Mouse (Mus musculus): ENCODE measurements at regions not wholly inside any gene's neighbourhood (a gene's known extent, or its start where the extent isn't known, plus 50 kb on each side); places are given as distances from the start of the nearest gene placed in this dataset.

DNA sequence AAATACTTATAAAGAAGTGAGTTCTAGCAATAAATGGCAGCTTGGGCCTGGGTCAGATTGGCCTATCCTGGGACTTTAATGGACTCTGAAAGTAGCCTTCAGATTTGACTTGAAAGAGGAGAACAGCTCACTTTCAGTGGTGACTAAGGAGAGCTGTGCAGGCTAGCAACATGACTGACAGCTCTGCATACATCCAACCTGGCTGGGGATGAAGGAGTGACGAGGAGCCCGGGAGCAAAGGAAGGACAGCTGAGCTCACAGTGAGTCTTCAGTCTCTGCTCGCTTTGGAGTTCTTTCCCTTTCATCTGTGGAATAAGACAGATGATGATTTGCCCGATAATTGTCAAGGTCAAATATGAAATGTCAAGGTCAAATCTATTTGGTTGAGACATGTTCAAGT is 172.7 kb upstream of the Klf4 start:
- DNase-seq (ENCODE audit: extremely low spot score, low spot score): no peak

DNA sequence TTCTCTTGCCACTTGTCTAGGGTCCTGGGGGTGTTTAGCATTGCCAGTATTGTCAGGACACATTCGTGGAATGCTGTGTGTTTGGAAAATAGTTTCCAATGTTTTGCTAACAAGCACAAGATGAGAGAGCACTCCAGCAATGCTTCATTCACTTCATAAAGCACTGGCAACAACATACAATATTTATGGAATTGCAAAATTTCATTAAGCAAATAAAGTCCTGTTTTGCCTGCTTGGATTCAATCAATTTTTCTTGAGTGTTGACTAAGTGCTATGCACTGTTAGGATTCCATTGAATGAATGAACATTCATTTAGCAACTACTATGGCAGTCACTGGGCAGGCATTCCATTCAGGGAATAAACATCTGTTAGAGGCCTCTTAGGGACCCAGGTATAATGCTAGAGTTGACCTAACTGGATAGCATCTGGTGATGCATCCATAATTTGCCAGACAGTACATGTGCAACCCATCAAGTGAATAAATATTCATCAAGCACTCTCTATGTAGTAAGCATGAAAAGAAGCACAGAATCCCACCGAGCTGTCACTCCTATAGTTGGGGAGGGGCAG is 171.2 kb upstream of the Klf4 start:
- DNase-seq (ENCODE audit: extremely low spot score, low spot score): no peak

DNA sequence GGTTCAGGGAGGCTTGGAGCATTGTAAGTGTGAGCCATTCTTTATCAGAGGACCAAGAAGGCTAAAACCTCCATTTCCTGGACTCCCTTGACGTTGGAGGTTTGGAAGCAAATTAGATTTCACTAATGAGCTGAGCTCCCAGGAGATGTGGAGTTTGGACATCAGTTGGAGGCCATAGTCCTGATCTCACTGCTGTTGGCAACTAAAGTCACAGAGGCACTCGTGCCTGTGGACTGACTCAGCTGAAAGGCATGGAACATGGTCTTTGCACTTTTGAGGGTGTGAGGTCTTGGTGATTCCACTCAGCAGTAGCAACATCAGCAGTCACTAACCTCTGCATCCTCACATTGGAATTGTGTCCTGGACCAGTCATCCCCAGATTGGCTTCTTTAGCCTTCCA is 169.1 kb upstream of the Klf4 start:
- no peak for DNase-seq (ENCODE audit: extremely low spot score, low spot score)

DNA sequence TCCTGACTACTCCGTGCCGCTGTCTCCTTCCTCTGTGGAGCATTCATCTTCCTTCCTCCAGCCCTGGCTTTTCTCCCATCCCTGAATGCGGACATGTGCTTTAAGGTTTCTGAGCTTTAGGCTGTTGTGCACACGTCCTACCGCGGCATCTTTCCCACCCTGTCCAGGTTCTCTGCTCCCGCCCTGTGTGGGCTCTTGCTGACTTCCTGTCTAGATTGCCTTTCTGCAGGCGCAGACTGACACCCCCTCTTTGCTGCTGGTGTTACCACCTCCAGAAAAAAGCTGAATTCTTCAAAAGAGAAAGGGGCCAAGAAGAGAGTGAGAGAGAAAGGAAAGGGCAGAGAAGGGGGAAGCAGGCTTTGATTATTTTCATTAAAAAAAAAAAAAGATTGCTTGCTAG is 167.7 kb upstream of the Klf4 start:
- DNase-seq (ENCODE audit: extremely low spot score, low spot score): no peak

DNA sequence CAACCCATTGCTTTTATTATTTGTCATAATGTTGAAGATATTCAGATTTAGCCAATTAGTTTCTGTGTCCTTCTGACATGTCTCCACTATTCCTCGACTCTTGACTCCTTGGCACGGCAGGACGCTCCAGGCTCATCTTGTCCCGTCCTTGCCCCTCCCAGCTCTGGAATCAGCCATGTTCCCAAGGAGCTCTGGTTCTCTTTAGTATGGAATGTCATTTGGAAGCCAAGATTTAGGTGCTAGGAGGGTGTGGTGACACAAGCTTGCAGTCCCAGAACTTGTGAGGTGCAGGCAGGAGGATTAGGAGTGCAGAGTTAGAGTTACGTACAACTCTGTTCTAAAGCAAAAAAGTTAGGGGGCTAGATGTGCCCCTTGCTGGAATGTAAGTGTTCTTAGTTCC is 166.9 kb upstream of the Klf4 start:
- DNase-seq (ENCODE audit: extremely low spot score, low spot score): no peak

GRCm38 (mm10) chr4:55697108-55697507 is 164.8 kb upstream of the Klf4 start:
- DNase-seq (ENCODE audit: extremely low spot score, low spot score): no peak

GRCm38 (mm10) chr4:55696428-55696827 is 164.2 kb upstream of the Klf4 start:
- no peak for DNase-seq (ENCODE audit: extremely low spot score, low spot score)

GRCm38 (mm10) chr4:55695246-55695645 is 163.0 kb upstream of the Klf4 start:
- DNase-seq (ENCODE audit: extremely low spot score, low spot score): no peak

DNA sequence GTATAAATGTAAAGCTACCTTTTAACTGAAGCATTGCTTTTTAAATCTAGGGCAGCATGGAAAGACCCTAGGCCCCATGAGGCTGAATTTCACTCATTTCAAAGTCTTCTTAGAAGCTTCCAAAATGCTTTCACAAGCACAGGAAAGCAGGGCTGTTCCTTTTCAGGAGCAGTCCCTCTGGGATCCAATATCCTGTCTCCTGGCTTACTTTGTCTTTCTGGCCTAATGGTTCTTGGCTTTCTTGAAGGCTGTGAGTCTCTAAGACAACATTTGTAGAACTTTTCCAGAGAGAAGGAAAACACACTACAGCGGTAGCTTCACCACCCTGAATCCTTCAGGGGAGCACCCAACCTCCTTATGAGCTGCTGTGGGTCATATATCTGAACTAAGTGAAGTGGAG is 157.2 kb upstream of the Klf4 start:
- DNase-seq (ENCODE audit: extremely low spot score, low spot score): no peak

- DNase-seq (ENCODE audit: extremely low spot score, low spot score): no peak
Observed at GRCm38 (mm10) chr4:55686771-55687170, 154.5 kb upstream of the Klf4 start.

- DNase-seq (ENCODE audit: extremely low spot score, low spot score): no peak
Observed at GRCm38 (mm10) chr4:55672288-55672687, 140.0 kb upstream of the Klf4 start.

- DNase-seq (ENCODE audit: extremely low spot score, low spot score): no peak
Observed at GRCm38 (mm10) chr4:55670258-55670657, 138.0 kb upstream of the Klf4 start.

- no peak for DNase-seq (ENCODE audit: extremely low spot score, low spot score)
Observed at GRCm38 (mm10) chr4:55664822-55665221, 132.6 kb upstream of the Klf4 start.

DNA sequence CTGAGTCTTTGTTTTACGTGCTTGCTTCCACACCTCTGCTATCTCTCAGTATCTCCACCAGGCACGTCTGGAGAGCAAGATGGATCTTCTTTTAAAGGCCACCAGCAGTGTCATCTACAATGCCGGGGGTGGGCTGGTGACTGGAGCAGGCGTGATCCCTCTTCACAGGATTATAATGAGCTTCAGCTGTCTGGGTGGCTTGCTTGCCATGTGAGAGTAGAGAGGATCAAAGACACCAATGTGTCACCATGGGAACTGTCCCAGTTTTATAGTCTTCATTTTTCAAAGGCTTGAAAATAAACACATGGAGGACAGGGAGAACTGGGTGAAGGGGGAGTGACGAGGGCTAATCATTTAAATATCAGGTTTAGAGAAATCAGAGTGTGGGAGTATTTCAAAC is 131.6 kb upstream of the Klf4 start:
- DNase-seq (ENCODE audit: extremely low spot score, low spot score): no peak

DNA sequence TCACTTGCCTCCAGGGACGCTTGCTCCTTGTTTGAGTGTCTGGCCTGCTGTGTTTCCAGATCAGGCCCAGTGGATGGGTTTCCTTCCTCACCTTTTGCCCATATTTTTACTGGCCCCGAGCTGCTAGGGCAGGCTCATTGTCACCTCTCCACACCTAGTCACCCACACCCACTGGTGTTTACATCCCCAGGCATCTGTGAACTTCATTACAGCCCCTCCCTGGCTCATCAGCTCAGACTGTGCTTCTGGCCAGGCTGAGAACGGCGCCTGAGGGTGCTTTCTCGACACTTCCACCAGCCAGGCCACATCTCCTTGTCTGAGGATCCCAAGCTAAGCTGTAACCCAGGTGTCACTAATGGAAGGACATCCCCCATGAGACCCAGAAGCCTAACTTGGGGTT is 129.8 kb upstream of the Klf4 start:
- no peak for DNase-seq (ENCODE audit: extremely low spot score, low spot score)

- DNase-seq (ENCODE audit: extremely low spot score, low spot score): no peak
Observed at GRCm38 (mm10) chr4:55658904-55659303, 126.6 kb upstream of the Klf4 start.

- DNase-seq (ENCODE audit: extremely low spot score, low spot score): no peak
Observed at GRCm38 (mm10) chr4:55655329-55655728, 123.1 kb upstream of the Klf4 start.

GRCm38 (mm10) chr4:55652628-55653027 is 120.4 kb upstream of the Klf4 start:
- DNase-seq (ENCODE audit: extremely low spot score, low spot score): no peak

GRCm38 (mm10) chr4:55651811-55652410 is 119.6 kb upstream of the Klf4 start:
- DNase-seq (ENCODE audit: extremely low spot score, low spot score): peak; percentile 27

- peak; percentile 76 for DNase-seq (ENCODE audit: extremely low spot score, low spot score)
Observed at GRCm38 (mm10) chr4:55651051-55651763, 118.9 kb upstream of the Klf4 start.

DNA sequence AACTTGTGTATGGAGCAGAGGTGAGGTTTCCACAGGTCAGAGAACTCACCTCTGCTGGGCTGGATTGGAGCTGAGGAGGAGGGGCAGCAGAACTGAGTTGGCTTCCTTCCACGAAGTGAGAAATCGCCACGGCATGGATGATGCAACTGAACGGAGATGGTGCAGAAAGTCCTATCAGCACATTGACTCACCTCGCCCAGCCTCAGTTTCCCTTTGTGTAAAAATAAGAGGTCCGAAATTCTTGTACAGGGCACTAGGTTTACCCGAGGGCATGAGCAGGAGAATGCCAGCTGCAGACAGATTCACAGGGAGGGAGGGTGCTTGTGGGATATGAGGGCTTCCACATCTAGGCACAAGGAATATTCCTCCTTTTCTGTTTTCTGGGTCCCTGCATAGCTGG is 117.9 kb upstream of the Klf4 start:
- DNase-seq (ENCODE audit: extremely low spot score, low spot score): no peak

GRCm38 (mm10) chr4:55648376-55648775 is 116.1 kb upstream of the Klf4 start:
- DNase-seq (ENCODE audit: extremely low spot score, low spot score): no peak

DNA sequence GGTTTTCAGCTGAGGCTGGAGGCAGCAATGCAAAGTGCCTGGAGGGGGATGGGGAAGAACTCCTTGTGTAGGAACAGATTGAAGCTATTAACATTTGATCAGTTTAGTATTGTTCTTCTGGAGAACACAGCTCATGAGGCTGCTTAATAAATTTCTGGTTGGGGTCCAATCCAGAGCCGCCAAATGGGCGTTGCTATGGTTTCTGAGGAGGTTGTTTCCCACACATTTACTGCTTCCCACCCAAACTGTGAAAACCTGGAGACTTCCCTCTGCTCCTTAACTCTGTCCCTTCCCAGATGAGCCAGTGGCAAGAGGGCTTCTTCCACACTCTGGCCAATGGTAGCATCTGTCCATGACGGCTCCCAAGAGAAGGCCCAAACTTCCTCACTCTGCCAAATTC is 113.2 kb upstream of the Klf4 start:
- no peak for DNase-seq (ENCODE audit: extremely low spot score, low spot score)

Data from neural tube, embryonic 10.5 days (tissue).